Mouse (Mus musculus) telencephalon, adult 2 months (tissue): Measurements from ENCODE around the gene Lmtk2.

Experiments used
- DNase-seq: peaks from one replicate; pipeline ENCODE4 v3.0.0-alpha.2; 2011; ENCODE audit warnings: low read depth, low spot score

The Lmtk2 gene

DNA sequence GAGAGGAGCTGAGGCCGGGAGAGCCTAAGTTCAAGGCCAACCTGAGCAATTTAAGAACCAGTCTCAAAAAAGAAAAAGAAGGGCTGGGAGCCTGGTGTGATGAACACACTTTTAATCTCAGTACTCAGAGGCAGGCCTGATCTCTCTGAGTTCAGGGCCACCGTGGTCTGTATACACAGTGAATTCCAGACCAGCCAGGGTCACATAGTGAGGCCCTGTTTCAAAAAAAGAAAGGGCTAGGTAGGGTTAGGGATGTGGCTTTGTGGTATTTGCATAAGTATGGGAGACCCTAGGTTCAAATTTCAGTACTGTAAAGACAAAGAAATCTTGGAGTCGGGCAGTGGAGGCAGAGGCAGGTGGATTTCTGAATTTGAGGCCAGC, 5.9 kb downstream of the Lmtk2 start:
- DNase-seq = no peak

- DNase-seq = no peak
These were observed 9.0 kb downstream of the Lmtk2 start for GRCm38 (mm10) chr5:144109201-144109600.

DNA sequence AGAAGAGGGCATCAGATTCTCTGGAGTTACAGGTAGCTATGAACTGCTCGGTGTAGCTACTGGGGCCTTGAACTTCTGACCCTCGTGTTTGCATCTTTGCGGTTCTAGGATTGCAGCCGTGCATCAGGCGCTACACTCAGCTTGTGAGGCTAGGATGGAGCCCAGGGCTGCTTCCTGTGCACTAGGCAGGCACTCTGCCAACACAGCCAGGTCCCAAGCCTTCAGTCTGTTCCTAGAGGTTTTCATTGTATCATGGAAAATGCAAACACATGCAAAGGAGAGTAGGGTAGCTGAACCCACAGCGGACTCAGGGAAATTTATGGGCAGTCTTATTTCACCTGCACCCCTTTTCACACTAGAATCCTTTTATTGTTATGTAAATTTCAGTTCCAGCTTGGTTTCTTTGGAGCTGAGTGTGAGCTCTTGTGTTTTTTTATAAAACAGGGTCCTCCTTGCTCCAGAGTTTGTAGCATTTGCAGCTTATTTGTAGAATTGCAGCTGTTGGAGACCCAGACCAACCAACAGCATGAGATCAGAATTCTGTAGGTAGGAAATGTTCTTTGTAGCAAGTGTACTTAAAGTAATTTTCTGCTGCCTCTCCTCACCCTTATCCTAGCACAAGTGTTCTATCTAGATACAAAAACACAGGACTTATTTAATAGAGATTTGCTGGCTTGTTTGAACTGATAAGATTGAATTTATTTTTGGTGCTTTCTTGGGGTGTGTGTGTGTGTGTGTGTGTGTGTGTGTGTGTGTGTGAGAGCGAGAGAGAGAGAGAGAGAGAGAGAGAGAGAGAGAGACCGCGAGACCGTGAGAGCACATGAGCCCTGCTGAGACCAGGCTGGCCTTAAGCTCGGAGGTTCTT, 12.6 kb downstream of the Lmtk2 start:
- no peak for DNase-seq

DNA sequence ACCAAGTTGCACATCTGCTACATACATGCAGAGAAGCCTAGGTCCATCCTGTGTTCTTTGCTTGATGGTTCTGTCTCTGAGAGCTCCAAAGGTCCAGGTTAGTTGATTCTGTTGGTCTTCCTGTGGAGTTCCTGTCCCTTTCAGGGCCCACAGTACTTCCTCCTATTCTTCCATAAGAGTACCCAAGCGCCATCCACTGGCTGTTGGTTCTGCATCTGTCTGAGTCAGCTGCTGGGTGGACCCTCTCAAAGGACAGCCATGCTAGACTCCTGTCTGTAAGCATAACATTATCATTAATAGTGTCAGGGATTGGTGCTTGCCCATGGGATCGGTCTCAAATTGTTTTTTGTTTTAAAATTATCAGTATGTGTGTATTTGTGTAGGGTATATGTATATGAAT, 13.8 kb downstream of the Lmtk2 start:
- no peak for DNase-seq

GRCm38 (mm10) chr5:144114970-144115627, 14.9 kb downstream of the Lmtk2 start:
- no peak for DNase-seq

- DNase-seq = no peak
These were observed 15.4 kb downstream of the Lmtk2 start for GRCm38 (mm10) chr5:144115628-144115977.

- no peak for DNase-seq
These were observed 18.0 kb downstream of the Lmtk2 start for GRCm38 (mm10) chr5:144118271-144118670.

GRCm38 (mm10) chr5:144119286-144119685, 19.1 kb downstream of the Lmtk2 start:
- no peak for DNase-seq

DNA sequence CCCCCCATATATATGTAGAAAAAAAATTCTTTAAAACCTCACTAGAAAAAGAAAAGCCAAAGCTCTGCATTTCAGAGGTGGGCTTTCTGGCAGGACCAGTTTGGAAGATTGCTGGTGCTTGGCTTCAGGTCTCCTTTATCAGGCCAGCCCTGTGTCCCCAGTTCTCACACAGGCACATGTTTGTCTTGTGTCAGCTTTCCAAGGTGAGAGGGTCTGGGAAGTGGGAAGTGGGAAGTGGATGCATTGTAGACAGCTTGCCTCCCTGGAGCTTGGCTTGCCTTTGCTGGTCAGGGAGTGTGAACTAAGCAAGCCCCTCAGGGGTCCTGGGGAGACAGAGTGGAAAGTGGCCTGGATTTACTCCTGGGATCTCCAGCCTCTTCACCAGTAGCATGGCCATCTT, 21.3 kb downstream of the Lmtk2 start:
- no peak for DNase-seq

DNA sequence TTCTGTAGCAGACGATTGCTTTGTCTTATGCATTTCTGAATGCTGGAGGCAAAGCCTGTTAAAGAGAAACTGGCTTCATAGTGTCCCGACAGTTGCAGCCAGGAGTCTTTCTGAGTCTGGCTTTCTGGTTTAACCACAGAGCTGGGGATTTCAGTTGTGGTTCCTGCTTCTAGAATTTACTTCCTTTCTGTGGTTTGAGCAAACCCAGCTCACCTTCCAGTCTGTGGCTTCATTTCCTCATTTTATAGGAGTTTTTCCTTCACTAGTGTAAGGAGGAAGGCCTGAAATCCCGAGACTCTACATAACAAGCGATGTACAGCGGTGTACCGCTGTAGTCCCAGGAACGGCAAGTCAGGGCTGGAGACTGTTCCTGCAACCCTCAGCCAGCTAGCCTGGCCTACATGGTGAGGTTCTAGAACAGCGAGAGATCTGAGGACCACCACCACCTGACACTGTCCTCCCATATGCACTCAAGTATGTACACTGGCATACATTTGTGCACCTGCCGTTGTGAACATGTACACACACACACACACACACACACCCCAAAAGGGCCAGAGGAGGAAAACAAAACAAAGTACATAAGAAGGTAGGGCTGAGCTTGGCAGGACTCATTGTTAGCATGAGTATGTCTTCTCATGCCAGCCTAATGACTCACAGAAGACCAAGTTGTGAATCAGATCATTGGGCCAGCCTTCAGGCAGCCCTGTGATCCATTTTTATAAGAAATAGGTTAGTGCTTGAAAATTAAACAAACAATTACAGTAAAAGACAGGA, 25.9 kb downstream of the Lmtk2 start:
- no peak for DNase-seq

GRCm38 (mm10) chr5:144143531-144143930, 43.3 kb downstream of the Lmtk2 start:
- DNase-seq = no peak

DNA sequence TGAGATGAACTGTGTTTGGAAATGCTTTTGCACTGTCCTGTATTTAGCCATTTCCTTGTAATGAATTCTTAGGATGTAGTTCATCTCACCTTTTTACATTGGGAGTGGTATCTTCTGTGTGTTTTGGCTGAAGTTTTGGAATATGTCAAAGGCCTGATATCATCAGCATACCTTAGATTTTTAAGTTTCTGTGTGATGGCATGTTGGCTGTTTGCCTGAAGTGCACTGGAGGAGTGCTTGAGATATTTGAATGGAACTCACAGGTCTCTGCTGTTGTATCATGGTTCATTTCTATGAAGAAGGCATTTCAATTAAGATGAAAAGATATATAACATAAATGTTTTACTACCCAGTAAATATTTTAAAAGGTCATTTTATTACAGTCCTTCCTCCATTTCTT, 46.7 kb downstream of the Lmtk2 start:
- no peak for DNase-seq

DNA sequence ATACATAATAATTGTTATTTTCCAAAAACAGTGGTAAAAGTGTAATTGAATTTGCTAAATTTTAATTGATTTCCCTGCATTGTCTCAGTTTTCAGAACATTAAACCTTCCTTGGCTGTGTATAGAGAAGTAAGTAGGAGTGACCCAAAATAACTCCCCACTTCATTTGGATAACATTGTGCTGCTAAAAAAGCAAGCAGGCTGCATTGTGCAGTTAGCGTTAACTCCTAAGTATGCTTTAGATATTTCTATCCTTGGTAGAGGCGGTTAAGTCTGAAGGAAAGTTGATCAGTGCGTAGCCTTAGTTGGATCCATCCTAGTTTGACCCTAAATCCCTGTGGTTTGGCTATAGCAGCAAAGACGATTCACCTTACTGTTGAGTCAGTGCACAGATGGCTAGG, 49.3 kb downstream of the Lmtk2 start:
- DNase-seq = peak; percentile 72

DNA sequence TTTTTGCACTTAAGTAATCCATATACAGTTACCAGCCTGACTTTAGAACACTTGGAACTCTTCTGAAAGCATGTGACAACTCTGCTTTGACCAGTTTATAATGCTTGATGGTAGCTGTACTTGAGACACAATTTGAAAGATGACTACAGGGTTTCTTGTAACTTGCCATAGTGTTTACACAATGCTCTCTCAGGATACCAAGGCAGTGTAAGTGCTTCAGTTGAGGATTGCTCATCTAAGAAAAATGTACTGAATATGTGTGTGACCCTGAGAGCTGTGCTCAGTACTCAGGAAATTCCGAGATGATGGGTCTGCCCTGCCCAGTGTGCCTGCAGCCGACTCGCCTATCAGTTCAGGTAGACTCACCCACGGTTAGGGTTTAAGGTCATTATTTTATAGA, 51.0 kb downstream of the Lmtk2 start:
- no peak for DNase-seq

DNA sequence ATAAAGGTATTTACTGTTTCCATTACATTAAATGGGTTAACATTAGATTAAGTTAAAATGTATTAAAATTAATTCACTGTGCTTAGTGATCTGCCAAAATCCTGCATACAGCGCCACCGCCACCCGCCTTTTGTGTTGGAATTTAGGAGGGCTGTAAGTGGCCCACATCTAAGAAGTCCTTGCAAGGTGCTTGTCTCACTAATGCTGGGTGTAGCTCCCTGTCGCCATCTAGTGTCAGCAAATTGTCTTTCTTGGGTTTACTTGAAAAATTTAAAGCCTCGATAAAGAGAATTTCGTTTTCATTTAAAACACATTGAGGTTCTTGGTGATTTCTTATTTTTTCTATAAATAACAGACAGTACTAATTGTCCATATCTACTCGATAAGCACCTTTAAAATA, 54.3 kb downstream of the Lmtk2 start:
- DNase-seq = peak; percentile 80

DNA sequence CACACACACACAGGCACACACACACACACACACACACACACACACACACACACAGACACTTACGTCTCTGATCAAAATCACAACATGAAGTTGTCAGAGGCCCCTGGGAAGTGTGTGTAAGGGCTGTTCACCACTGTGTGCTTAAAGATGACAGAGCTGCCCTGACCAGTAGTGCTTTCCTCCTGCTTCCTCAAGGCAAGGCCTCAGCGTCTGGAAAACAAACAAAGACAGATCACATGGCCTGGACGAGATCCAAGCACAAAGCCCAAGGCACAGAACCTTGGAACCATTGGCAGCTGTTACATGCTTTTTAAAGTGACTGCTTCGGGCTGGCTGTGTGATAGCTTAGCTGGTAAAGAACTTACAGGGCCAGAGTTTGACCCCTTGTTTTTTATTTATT, 58.4 kb downstream of the Lmtk2 start:
- no peak for DNase-seq

DNA sequence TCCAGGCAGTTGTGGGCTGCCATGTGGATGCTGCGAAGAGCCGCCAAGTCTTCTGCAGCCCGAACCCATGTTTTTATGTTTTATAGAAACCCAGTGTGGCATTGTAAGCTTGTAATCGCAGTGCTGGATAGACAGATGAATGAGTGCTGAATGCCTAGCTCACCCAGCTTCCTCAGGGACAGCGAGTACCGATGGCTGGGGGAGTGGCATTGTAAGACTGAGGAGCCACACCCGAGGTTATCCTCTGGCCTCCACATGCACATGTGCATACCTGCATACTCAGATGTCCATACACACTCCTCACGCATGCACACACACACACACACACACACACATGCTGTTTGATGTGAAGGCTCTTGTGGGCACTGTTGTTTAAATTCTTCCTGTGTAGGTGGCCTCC, 58.9 kb downstream of the Lmtk2 start:
- peak; percentile 33 for DNase-seq

GRCm38 (mm10) chr5:144162080-144162812, 62.0 kb downstream of the Lmtk2 start:
- no peak for DNase-seq

GRCm38 (mm10) chr5:144162813-144163517, 62.7 kb downstream of the Lmtk2 start:
- DNase-seq = no peak

- no peak for DNase-seq
These were observed 65.5 kb downstream of the Lmtk2 start for GRCm38 (mm10) chr5:144165756-144166155.

- DNase-seq = no peak
These were observed 69.2 kb downstream of the Lmtk2 start for GRCm38 (mm10) chr5:144169275-144169975.
